Mouse (Mus musculus): Measurements from ENCODE around the gene S100pbp. TPM values are rescaled to one million over a fixed set of nuclear protein-coding genes. Genes with fewer than 3 reads are reported as not detected.
A peak's percentile ranks its signal among the peaks of the same experiment; 100 is the strongest.

The S100pbp gene
- polyA plus RNA-seq, 1 experiment = 21.7 TPM

DNA sequence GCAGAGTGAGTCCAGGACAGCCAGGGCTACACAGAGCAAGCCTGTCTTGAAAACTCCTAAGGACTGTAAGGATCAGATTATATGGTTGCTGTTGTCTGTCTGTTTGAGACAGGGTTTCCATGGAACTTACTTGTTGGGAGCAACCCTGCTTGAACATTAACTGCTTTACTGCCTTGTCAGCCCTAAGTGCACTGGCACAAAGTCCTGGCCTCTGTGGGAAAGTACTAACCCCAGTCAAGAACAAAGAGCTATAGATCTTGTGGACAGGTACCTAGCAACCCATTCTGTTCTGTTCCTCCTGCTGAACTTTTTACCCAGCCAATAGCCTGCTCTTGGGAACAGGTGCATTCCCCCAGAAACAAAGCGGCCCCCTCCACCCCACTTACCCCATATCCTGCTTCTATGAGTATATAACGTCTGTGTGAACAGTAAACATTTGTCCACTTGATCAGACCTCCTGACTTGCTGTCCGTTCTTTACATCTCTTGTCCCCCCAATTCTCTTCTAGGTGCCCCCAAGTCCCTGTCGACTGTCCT lies 38.2 kb downstream of the S100pbp start:
- DNase-seq (ENCODE audit: low spot score) = no peak

DNA sequence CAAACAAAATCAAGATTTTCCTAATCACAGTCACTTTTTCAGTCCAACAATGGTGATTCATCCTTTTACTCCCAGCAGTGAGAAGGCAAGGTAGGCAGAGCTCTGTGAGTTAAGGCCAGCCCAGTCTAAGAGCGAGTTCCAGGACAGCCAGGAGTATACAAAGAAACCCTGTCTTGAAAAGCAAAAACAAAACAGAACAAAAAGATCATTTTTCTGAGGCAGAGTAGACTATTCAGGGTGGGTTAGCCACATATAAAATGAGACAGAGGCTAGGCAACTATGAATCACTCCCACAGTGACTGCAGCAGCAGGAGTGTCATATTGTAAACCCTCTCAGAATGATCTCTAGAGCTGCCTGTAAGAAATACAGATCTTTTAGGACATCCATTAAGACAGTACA lies 40.2 kb downstream of the S100pbp start:
- no peak for DNase-seq (ENCODE audit: low spot score)

DNA sequence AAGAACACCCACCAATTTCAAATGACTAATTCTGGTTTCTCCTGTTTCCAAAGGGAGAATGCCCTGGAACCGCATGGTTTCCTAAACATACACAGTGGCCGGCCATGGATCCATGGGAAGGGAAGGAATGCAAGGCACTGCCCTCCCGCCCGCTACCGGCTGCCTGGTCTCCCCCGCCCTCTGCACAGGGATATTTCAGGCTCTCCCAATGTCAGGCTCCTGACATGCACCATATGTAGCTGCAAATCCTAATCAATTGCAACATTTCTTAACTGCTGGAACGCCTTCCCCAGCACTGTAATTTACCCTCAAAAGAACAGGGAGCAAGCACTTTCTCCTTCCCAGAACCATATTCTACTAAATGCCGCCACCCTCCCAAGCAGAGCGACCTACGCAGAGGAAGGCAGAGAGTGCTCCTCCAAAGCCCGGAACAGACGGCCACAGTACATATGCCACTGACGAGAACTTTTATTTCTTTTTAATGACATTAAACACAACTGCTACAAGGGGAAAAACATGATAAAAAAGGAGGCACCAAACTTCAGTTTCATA lies 41.9 kb downstream of the S100pbp start:
- no peak for DNase-seq (ENCODE audit: low spot score)

DNA sequence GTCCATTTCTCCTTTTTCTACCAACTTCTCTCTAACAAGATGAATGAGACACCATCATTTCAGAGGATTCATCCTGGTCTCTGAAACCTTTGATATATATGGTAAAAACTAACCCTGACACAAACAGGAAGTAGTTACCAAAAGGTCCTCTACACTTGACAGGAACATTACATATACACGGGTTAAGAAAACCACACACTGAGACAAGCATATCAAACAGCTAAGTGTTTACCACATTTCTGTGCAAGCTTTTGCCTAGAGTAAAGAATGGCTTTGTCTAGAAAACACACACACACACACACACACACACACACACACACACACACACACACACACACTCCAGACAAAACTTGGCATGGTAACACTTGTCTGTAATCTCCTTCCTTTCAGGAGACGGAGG lies 43.1 kb downstream of the S100pbp start:
- no peak for DNase-seq (ENCODE audit: low spot score)

DNA sequence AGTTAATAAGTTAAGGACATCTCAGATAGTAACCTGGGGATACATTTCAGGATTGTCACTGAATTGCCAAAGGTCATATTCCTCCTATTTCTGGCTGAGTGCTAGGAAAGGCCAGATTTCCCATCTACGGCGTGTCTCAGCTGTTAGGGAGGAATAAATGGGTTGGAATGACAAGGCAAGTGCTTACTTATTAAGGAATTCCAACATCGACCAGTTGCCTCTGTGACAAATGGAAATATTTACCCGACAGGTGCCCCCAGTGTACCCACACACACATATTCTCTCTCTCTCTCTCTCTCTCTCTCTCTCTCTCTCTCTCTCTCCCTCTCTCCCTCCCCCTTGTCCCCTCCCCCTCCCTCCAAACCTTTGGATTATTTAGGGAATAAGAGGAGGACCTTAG lies 43.6 kb downstream of the S100pbp start:
- no peak for DNase-seq (ENCODE audit: low spot score)

DNA sequence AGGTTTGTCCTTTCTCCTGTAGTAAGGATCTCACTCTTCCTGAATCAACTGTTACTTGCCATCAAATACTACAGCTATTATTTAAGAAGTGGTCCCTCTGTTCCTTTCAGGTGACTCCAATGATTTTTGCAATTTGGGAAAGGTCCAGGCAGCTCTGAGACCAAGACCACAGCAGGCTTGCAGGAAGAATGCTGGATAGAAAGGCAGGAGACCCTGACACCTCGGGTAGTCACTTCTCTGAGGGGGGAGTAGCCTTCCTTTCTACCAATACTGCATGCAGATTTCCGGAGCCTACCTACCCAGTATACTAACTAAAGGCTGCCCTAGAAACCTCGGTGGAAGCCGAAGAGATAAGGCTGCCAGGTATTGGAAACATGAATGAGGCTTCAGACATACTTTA lies 44.1 kb downstream of the S100pbp start:
- no peak for DNase-seq (ENCODE audit: low spot score)

DNA sequence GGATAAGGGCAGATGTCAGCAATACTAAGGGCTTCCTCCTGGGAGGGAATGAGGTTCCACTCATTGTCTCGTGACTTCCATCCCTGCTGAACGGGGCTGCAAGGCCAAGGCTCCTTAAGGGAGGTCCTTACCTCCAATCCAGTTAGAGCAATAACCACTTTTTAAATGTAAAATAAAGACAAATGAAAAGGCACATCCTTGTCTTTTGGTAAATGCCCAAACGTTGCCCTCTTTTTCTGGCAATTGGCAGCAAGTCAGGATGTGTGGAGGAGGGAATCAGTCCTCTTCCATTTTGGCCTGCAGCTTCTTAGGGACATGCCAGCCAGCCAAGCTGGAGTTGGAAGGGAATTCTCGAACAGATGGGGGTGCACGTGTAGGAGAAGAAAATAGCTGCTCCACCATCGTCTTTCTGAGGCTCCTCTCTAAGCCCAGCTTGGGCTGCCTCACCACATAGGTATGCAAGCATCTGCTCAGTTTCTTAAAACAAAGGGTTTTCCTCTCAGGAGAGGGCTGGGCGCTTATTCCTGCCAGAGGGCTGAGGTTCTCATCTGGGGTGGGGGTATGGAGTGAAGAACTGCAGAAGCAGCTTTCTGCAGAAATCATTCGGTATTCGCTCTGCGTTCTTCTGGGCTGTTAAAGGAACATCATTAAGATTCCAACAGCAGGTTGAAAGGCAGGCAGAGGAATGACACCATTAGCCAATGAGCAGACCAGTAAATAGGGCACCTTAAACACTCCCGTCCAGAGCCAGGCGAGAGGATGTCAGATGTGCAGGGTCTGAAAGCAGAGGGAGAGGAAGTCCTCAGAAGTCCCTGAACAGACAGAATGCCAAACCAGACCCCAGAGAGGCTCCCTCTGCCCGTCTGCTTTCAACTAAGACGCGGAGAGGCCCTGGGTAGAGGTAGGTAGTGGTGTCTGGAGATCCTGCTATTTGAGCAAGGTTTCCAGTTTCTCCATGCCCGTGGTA lies 44.8 kb downstream of the S100pbp start:
- DNase-seq (ENCODE audit: low spot score) = no peak

DNA sequence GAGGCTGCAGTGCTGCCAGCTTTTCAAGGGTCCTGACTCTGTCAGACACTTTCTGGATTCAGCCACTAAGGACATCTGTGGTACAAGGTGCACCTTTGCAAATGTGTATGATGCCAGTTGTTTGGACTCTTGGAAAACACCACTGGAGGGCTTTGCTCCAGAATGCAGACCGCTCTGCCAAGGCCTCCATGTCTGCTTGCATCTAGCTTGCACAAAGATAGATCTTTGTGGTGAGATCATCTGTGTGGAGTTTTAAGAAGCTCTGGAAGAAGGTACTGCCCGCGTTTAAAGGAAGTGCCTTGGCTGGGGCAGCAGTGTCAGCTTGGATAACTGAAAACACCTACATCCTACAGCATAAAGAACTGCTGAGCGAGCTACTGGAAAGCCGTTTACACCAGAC lies 46.0 kb downstream of the S100pbp start:
- DNase-seq (ENCODE audit: low spot score) = no peak

DNA sequence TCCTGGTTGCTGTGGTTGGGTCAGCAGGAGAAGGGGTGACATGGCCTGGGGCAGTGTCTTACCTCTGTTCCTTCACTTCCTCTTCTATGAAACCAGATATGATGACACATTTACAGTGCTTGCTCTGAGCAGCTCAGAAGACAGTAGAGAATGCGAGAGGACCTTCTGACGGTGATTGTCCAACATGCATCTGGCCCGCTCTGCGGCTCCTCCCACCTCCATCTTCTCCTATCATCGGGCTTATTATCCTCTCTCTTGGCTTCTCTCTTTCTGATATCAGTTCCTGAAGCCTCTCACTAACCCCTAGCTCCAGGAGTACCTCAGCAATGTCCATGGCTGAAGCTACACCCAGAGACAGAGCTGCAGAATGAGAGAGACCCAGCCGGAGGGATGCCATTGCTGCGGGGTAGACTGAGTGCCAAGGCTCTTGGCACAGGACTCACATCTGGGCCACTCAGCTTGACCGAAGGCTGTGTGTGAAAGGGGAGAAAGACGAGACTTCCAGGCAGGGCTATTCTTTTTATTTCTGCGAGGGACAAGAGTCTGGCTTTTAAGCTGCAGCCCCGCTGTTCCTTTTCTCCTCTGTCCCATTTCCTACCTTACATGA lies 47.0 kb downstream of the S100pbp start:
- no peak for DNase-seq (ENCODE audit: low spot score)

DNA sequence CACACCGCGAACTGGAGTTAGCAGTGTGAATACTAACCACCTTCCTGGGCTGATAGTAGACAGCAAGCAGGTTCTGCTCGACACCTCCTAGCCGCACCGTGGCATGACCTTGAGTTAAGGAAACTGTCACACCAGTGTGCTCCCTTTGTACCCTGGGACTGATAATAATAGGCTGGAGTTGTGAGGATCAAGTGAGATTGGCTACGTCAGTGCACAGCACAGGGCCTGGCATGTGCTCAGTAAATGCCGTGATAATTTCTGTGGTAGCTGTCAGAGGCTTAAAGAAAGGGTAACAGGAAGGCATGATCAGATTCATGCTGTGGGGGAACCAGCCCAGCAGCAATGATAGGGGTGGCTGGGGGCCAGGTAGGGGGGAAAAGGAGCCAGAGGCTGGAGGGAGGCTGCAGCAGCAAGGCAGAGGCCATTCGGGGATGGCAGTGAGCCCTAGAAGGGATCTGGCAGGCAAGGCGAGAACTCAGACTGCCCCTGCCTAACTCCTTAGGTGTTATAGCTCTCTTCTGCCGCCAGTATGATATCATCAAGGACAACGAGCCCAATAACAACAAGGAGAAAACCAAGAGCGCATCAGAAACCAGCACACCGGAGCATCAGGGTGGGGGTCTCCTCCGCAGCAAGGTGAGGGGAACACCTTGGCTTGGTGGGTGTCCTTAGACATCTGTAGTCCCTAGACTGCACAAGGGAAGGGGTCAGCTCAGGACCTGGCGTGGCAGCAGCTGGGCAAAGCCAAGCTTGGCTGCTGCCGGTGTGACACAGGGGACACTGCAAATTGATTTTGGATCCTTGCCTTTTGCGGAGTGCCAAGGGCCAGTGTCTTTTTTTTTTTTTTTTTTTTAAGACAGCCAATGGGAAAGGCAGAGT lies 47.7 kb downstream of the S100pbp start:
- no peak for DNase-seq (ENCODE audit: low spot score)

DNA sequence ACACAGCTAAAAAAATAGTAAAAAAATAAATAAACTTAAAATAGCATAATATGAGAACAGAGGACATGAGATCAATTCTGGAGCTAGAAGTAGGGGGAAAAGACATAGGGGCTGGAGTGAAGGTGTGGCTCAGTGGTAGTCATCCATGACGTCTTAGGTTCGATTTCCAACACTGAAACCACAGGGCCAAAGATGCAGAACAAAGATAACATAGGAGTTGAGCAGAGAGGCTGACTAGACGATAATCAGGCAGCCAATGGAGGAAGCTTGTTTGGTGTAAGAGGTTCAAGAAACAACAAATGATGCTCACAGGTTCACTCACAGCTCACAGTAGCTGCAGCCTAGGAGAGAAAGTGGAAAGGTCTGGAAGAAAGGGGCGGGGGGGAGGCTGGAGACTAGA lies 48.7 kb downstream of the S100pbp start:
- DNase-seq (ENCODE audit: low spot score) = no peak

DNA sequence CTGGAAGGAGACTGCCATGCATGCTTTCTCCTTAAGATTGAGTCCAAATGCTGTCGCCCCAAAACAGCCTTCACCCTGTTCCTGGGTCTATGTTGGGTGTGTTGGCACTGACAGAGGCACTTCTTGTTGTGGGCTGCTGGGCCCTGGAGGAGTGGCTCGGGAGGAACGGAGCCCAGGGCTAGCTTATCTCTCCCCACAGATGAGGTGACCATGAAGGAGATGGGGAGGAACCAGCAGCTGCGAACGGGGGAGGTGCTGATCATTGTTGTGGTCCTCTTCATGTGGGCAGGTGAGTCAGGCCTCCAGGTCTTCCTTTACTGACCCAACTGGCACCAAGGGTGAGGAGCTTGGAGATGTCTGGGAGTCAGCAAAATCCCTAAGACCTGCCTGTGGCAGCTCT lies 49.9 kb downstream of the S100pbp start:
- DNase-seq (ENCODE audit: low spot score) = no peak

DNA sequence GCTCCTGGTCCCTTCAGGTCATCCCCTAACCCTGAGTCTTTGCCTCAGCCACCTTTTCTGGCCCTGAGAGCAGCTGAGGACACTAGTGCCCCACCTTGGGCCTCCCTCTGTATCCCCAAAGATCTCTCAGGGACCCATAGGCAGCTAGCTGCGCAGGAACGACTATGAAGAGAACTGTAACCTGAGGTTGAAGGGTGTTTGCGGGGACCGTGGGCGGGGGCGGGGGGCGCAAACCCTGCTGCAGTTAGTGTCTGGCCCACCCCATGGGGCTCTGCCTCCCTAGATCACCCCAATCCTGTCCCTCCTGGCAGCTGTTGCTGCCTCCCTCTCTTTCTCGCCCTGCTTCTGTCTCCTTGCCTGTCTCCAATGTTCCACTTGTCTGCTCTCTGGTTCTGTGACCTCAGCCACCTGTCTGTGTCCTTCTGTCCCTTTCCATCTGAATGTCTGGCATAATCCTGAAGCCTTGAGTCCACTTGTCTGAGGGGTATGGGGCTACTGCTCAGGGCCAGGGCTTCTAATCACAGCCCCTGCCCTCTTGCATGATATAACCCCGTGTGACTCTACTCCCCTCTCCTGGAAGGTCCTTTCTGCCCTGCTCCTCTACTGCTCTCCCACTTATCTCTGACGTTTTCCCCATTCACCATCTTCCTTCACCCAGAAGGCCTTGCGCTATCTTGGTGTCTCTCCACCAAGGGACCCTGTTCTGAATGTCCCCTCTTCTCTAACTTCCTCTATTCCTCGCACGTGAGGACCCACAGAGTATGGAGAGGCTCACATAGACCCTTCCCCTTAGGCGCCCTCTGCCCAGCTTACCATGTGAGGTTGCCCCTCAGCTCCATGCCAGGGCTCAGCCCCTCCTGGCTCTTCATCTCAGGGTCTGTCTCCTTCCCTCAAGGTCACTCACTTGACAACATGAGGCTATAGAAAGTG lies 51.9 kb downstream of the S100pbp start:
- no peak for DNase-seq (ENCODE audit: low spot score)

DNA sequence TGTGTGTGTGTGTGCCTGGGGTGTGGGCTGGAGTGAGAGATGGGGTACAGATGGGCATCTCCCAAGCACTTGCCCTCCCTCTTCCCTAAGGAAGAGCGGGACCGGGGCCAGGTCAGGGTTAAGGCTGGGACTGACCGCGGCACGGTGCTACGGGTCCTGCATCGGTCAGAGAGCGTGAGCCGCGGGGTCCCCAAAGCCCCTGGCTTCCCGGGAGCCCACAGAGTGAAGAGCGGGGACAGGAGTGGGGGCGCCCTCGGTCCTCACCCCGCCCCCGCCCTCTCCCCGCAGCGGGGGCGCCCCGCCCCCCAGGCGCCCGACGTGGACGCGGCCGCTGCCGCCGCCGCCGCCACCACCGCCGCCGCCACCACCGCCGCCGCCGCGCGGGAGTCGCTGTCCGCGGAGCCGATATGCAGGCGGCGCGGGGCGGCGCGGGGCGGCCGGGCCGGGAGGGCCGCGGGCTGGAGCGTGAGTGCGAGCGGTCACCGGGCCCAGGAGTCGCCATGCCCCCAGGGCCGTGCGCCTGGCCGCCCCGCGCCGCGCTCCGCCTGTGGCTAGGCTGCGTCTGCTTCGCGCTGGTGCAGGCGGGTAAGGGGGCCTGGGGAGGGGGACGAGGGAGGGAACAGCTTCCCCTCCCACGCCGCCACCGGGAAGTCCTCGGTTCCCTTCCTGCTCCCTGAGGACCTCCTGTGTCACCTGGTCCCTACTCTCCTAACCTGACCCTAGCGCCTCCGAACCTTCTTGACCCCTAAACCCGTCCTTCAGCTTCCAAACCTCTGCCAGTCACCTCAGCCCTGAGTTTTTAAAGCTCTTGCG lies 52.7 kb downstream of the S100pbp start, which contains the start of gene Fndc5:
Fndc5 (plus strand) TSS at position 421 of the 813 bp plus-strand sequence.
- no peak for DNase-seq (ENCODE audit: low spot score)

DNA sequence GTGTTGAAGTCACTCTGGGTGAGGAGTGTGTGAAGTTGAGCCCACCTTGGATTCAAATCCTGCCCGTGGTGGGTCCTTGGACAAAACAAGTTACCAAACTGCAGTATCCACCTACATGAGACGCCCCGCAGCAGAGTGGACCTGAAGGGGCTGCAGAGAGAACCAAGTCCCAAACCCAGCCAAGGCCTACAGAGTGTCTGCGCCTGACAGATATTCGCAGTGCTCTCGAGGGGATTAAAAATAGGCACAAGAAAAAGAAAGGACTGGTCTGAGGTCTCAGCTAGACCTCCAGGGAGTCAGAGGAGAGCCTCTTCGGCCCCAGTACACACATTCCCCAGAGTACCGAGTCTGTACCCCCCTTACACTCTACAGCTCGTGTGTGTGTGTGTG lies 53.3 kb downstream of the S100pbp start:
- no peak for DNase-seq (ENCODE audit: low spot score)

DNA sequence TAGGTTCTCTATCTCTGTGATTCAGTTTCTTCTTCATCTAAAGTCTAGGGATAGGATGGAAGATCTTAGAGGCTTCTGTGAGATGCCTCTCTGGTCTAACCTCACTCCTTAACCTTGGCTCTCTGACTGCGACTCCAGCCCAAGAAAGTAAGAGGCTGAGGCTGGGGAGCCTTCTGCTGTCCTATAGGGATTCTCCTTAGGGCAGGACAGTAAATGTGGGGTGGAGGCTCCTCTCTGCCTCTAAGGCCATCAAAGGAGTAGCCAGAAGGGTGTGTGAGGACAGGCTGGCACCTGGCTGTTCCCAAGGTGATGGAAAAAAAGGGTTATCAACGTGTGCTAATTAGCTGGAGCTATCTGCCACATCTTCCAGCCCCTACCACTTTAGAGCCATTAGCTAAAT lies 53.9 kb downstream of the S100pbp start:
- DNase-seq (ENCODE audit: low spot score) = no peak

DNA sequence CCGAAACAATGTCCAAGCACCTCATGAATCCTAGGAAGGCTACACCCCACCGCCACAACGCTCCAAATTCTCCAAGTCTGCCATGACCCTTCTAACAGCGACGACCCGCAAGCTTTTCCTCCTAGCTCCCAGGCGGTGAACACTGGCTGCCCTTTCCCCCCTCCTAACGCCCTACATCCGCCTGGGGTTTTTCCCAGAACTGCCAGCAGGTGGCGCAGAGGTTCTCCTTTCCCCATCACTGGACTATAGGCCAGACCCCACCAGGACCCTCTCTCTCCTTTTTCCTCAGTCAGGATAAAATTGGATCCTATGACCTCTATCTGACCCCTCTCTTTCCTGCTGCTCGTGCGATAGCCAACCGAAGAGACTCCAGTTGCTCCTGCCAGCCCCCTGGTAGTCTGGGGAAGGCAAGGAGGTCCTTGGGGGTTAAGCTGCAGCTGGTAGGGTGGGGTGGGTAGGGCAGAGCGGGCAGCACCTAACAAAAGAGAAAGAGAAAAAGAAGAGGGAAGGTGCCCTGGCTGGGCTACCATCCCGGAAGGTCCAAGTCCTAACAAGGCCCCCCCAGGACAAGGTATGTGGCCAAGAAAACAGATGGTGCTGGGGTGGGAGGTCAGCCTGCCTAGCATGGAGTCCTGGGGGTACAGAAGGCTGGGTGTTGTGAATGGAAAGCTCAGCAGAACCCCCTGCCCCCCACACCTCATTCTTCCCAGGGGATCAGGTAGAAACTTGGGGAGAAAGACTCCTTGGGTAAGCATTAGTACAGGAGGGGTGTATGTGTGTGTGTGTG lies 54.5 kb downstream of the S100pbp start:
- DNase-seq (ENCODE audit: low spot score) = peak; percentile 51

DNA sequence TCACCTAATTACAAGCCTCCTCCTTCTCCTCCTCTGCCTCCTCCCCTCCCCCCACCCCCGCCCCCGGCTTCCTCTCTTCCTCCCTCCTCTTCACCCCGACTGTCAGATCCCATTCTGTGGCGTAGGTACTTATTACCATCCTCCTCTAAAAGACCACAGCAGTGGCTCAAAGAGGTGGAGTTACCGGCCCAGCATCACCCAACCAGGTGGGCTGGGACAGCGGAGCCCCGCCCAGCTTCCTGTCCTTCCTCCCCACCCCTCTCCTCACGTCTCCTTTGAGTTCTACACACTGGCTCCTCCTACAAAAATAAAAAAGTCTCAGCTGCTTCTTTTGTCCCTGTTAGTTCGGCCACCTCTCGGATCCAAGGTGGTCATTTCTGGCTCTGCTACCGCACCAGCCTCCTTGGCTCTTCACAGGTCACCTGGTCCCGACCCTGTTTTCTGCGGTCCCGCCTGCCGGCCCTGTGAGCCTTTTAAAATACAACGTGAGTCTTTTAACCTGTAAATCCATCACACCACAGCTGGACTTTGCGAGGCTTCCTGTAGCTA lies 58.7 kb downstream of the S100pbp start:
- no peak for DNase-seq (ENCODE audit: low spot score)

DNA sequence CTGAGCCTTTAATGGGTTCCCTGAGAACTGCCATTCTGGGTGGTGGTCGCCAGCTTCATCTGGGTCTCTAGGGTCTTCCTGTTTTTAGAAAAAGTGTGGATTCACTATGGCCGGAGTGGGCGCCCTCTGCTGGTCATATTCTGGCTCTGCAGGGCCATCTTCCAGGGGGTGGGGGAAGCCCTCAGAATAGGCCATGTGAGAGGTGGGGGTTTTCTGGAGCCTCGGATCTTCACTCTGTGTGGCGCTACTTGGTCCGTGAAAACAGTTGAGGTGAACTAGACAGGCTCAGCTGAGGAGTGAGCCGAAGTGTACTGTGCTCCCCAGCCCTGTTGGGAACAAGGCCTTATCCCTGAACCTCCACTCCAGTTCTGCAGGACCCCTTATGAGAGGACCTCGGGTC lies 59.4 kb downstream of the S100pbp start:
- no peak for DNase-seq (ENCODE audit: low spot score)
